Mouse (Mus musculus): ENCODE measurements around the gene Atp6ap2. TPM values are rescaled to one million over a fixed set of nuclear protein-coding genes. Genes with fewer than 3 reads are reported as not detected.

The Atp6ap2 gene
- 57.1 TPM for total RNA-seq (2023)

GRCm38 (mm10) chrX:12587192-12587957, at the start of gene Atp6ap2:
Gene Atp6ap2, plus strand, starts transcription at chrX:12587801.

Other genes starting within 250 kb of the Atp6ap2 start
- gene 1810030O07Rik, start 85.9 kb downstream of the Atp6ap2 start, total RNA-seq (2023): 31.0 TPM
- 50.2 TPM for gene Med14, start 174.3 kb downstream of the Atp6ap2 start, total RNA-seq (2023)

Measured in CD8-positive naive resting alpha-beta T cell, adult 57 days (primary cell).